15 mouse cellular contexts compared by ENCODE assay signal in genomic region chr14:12206138-12206537, GRCm38 (mm10).
DNase-seq lines count a peak whose midpoint lies in the region.
"Had no signal": no experiment of that assay in that cellular context is flagged by ENCODE, and none has a peak within 500 bp of the region (broad histone marks: within the 10 kb centered on the region; RNA-seq: fewer than 3 reads in every experiment).

No protein-coding gene starts in this region.

- peak; percentile 32 for DNase-seq in left cerebral cortex, adult 11 months (ENCODE audit: low spot score)
- no peak for DNase-seq in left cerebral cortex, postnatal 10 days (ENCODE audit: extremely low spot score in 1 of 2, low spot score in 2 of 2)
- DNase-seq in right cerebral cortex, adult 18-20 months: peak; percentile 24
- DNase-seq in right cerebral cortex, postnatal 14 days: no peak
- peak; percentile 24 to 79 for DNase-seq in left cerebral cortex, postnatal 25 days (ENCODE audit: low spot score in 2 of 2)
- peak; percentile 69 for DNase-seq in telencephalon, adult 2 months (ENCODE audit: low read depth, low spot score)
- no peak for DNase-seq in spleen, adult 18-20 months
- DNase-seq: adrenal gland, adult 8-10 months; adrenal gland, postnatal 36 days; cerebellum, adult 11 months; cerebellum, adult 9-10 months; cerebellum, postnatal 25 days; gastrocnemius, postnatal 36 days; heart, adult 18-20 months; heart, postnatal 14 days had no signal

- intact Hi-C loops in left cerebral cortex, postnatal 10 days (cut with DNase I): no loop called here
- intact Hi-C loops in left cerebral cortex, postnatal 25 days (cut with DNase I): loop anchor here (5.0 kb wide), 1 partner anchor 34 kb away; no protein-coding TSS in a partner anchor

Comparison
In these comparisons a context has a peak if more than half of its experiments do, and no peak if none do; other contexts are left out.
1. DNase-seq: peak in left cerebral cortex, adult 11 months (single experiment), right cerebral cortex, adult 18-20 months (single experiment), left cerebral cortex, postnatal 25 days (2 of 2) and telencephalon, adult 2 months (single experiment); none in left cerebral cortex, postnatal 10 days (0 of 2), right cerebral cortex, postnatal 14 days (single experiment) and spleen, adult 18-20 months (0 of 2).